Mouse (Mus musculus) spleen, postnatal 4 days (tissue): Measurements from ENCODE around the gene Atp6v0a1.

Experiments
- DNase-seq, 2 experiments: peaks; one replicate each; pipeline ENCODE4 v3.0.0; 2022; ENCODE audit warnings: low spot score in 2 of 2

Atp6v0a1 gene

GRCm38 (mm10) chr11:101084811-101085210 is 75.6 kb downstream of the Atp6v0a1 start:
- no peak for DNase-seq

GRCm38 (mm10) chr11:101085617-101086322 is 76.5 kb downstream of the Atp6v0a1 start:
- DNase-seq, result no peak

GRCm38 (mm10) chr11:101086323-101086674 is 77.0 kb downstream of the Atp6v0a1 start:
- no peak for DNase-seq

GRCm38 (mm10) chr11:101086756-101087681 is 77.8 kb downstream of the Atp6v0a1 start, which contains the start of gene Mlx:
Mlx (plus strand) TSS chr11:101087277.
- peak; percentile 88 to 92 for DNase-seq

- no peak for DNase-seq
These were observed 78.4 kb downstream of the Atp6v0a1 start for GRCm38 (mm10) chr11:101087682-101088055.

- no peak for DNase-seq
These were observed 80.7 kb downstream of the Atp6v0a1 start for GRCm38 (mm10) chr11:101089931-101090330.

- DNase-seq, result no peak
These were observed 85.7 kb downstream of the Atp6v0a1 start for GRCm38 (mm10) chr11:101094930-101095313.

- peak; percentile 94 to 96 for DNase-seq
These were observed 86.2 kb downstream of the Atp6v0a1 start, which contains the start of gene Psmc3ip for GRCm38 (mm10) chr11:101095314-101096024. Psmc3ip (minus strand) TSS chr11:101095436.

- no peak for DNase-seq
These were observed 89.0 kb downstream of the Atp6v0a1 start for GRCm38 (mm10) chr11:101098231-101098630.

- no peak for DNase-seq
These were observed 93.8 kb downstream of the Atp6v0a1 start for GRCm38 (mm10) chr11:101103011-101103410.

- no peak for DNase-seq
These were observed 100.1 kb downstream of the Atp6v0a1 start for GRCm38 (mm10) chr11:101109351-101109750.

- no peak for DNase-seq
These were observed 101.5 kb downstream of the Atp6v0a1 start for GRCm38 (mm10) chr11:101110708-101111107.

GRCm38 (mm10) chr11:101111178-101111577 is 101.9 kb downstream of the Atp6v0a1 start:
- DNase-seq, result no peak

- no peak for DNase-seq
These were observed 102.9 kb downstream of the Atp6v0a1 start for GRCm38 (mm10) chr11:101112186-101112585.
